Mouse (Mus musculus) midbrain, postnatal 0 days (tissue): Measurements from ENCODE around the gene Synpo2. TPM values are rescaled to one million over a fixed set of nuclear protein-coding genes. Genes with fewer than 3 reads are reported as not detected.
A peak's percentile ranks its signal among the peaks of the same experiment; 100 is the strongest.

ENCODE experiments used
- ATAC-seq: fragments of 200-750 bp; cut with Nextera tagmentation; 2 replicates; pipeline ENCODE4 v1.8.0; 2017; ENCODE audit warnings: moderate number of reproducible peaks, mild to moderate bottlenecking, moderate TSS enrichment, moderate library complexity; ENCODE audit not compliant: low FRiP score
- DNase-seq: peaks from one replicate; pipeline ENCODE4 v3.0.0-alpha.2; 2015; ENCODE audit warnings: low spot score
- H3K27ac ChIP-seq: fragments of 300-500 bp; sonication (generic); 2 replicates; pipeline ENCODE4 v1.5.1; 2014; ENCODE audit warnings: low read depth, mild to moderate bottlenecking, low read length, mixed read lengths
- H3K27me3 ChIP-seq: fragments of 300-500 bp; sonication (generic); 2 replicates; pipeline ENCODE4 v1.6.1; 2014; ENCODE audit warnings: low read length, control low read depth, mixed read lengths; ENCODE audit not compliant: insufficient read depth
- H3K36me3 ChIP-seq: fragments of 300-500 bp; sonication (generic); 2 replicates; pipeline ENCODE4 v1.6.1; 2014; ENCODE audit warnings: low read length, control low read depth, mixed read lengths; ENCODE audit not compliant: insufficient read depth
- H3K4me1 ChIP-seq: fragments of 300-500 bp; sonication (generic); 2 replicates; pipeline ENCODE4 v1.6.1; 2014; ENCODE audit warnings: mild to moderate bottlenecking, control low read depth, antibody characterized with exemption, low read length, mixed read lengths; ENCODE audit not compliant: insufficient read depth
- H3K4me2 ChIP-seq: fragments of 300-500 bp; sonication (generic); 2 replicates; pipeline ENCODE4 v1.6.1; 2014; ENCODE audit warnings: low read depth, mild to moderate bottlenecking, low read length, mixed read lengths; ENCODE audit not compliant: poor library complexity, severe bottlenecking
- H3K4me3 ChIP-seq: fragments of 300-500 bp; sonication (generic); 2 replicates; pipeline ENCODE4 v1.5.1; 2014; ENCODE audit warnings: low read depth, mild to moderate bottlenecking, low read length, moderate library complexity
- H3K9ac ChIP-seq: fragments of 300-500 bp; sonication (generic); replicated peaks from 2 replicates; pipeline ENCODE4 v1.6.1; 2014; ENCODE audit warnings: mild to moderate bottlenecking, low read length, moderate library complexity, mixed read lengths; ENCODE audit not compliant: poor library complexity, severe bottlenecking
- H3K9me3 ChIP-seq: fragments of 300-500 bp; sonication (generic); 2 replicates; pipeline ENCODE4 v1.6.1; 2016; ENCODE audit warnings: low read length, control low read depth
- CTCF ChIP-seq: IDR thresholded peaks from 2 replicates; pipeline ENCODE4 v1.5.1; 2016; ENCODE audit warnings: antibody characterized with exemption, mild to moderate bottlenecking
- WGBS: fragments of 180-500 bp; shearing (Covaris S2); extraction: QIAGEN DNeasy Blood & Tissue Kit; methylation state at CpG from one replicate; pipeline ENCODE4 v1.1.7; 2014; 5-methylcytosine and 5-hydroxymethylcytosine counted together
- polyA plus RNA-seq: library from polyadenylated mRNA; unstranded; fragments of >200 nt; fragmentation: Nextera tagmentation; extraction: Ambion mirVana; gene quantifications from 2 replicates; pipeline ENCODE4 v1.2.1, GENCODE M21; 2015
- total RNA-seq: library from RNA; depleted of rRNA; stranded (reverse); fragments of >200 nt; gene quantifications from 2 replicates; pipeline ENCODE4 v1.2.3, GENCODE M21; 2014

Synpo2 gene
- total and polyA plus RNA-seq, 2 experiments from 2014 or later = 1.8 to 2.9 TPM

DNA sequence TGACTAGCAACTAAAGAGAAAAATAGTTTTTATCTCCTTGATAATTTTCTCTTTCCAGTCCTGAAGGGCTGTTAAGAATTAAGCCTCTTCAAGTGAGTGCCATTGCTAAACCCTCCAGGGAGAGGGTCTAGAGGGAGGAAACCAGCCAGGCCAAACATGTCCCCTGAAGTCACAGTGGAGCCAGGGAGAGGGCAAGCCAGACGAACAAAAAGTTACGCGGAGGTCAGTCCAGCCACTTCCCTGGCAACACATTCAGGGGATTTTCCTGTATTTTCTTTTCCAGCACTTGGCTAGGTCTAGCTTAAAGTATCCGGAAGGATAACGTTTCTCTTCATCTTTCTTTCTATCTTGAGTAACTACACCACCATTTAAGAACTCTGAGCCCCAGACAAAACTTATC is 8.4 kb upstream of the Synpo2 start:
- TF ChIP-seq CTCF = no peak
- H3K9ac ChIP-seq = no peak overlapping the region
- no peaks in the 10 kb centered on the region for H3K36me3 ChIP-seq
- no peaks in the 10 kb centered on the region for H3K4me1 ChIP-seq
- H3K4me2 ChIP-seq = no peak overlapping the region
- H3K27ac ChIP-seq = no peak overlapping the region
- 60% methylated on average over 5 of the region's 5 CpGs for WGBS
- H3K27me3 ChIP-seq = no peaks in the 10 kb centered on the region
- DNase-seq = no peak
- H3K4me3 ChIP-seq = no peak overlapping the region
- no peaks in the 10 kb centered on the region for H3K9me3 ChIP-seq
- ATAC-seq = no peak

DNA sequence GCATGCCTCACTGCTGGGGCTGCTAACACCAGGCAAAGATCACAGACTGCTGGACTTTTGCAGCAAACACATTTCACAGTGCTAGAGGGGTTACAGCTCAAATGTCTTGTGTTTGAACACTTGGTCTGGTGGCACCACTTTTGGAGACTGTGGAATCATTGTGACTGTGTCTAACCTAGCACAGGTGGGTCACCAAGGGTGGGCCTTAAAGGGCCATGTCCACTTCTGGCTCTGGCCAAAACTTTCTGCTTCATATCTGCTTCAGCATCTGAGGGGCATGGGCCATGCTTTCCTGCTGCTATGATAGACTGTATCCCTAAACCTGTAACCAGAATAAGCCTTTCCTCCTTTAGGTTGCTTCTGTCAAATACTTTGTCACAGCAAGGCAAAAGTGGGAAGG is 1.5 kb upstream of the Synpo2 start:
- no peak overlapping the region for H3K9ac ChIP-seq
- no peaks in the 10 kb centered on the region for H3K27me3 ChIP-seq
- no peaks in the 10 kb centered on the region for H3K9me3 ChIP-seq
- no peak overlapping the region for H3K27ac ChIP-seq
- no peak overlapping the region for H3K4me3 ChIP-seq
- TF ChIP-seq CTCF = no peak
- ATAC-seq (no peak), DNase-seq (no peak)
- H3K36me3 ChIP-seq = no peaks in the 10 kb centered on the region
- 0 out of 2 replicates have a peak, but pooled peaks cover 2% of the 10 kb centered on the region for H3K4me1 ChIP-seq
- H3K4me2 ChIP-seq = no peak overlapping the region

DNA sequence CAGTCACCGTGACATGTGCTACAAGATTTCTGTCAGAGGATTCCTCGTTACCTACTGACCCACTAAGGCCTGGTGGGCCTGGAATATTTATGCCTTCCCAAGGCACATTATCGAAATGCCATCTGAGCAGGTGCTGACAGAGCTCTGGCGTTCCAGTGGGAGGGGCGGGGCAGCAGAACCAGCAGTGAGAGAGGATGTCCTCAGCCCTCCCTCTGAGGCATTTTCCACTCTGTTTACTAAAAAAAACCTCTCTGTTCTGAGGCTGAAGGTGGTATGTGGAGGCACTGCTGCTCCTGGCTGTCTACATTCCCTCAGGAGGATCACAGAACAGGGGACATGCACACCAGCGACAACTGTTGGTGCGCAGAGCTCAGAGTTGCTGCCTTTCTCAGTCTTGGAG is 1.1 kb upstream of the Synpo2 start:
- H3K27me3 ChIP-seq = no peaks in the 10 kb centered on the region
- no peaks in the 10 kb centered on the region for H3K9me3 ChIP-seq
- no peak overlapping the region for H3K4me2 ChIP-seq
- H3K27ac ChIP-seq = no peak overlapping the region
- 29% methylated on average over 7 of the region's 7 CpGs for WGBS
- no peak for ATAC-seq
- no peaks in the 10 kb centered on the region for H3K36me3 ChIP-seq
- H3K4me3 ChIP-seq = no peak overlapping the region
- no peak for TF ChIP-seq CTCF
- 0 out of 2 replicates have a peak, but pooled peaks cover 2% of the 10 kb centered on the region for H3K4me1 ChIP-seq
- no peak for DNase-seq
- no peak overlapping the region for H3K9ac ChIP-seq

GRCm38 (mm10) chr3:123235495-123235894 is 454 bp downstream of the Synpo2 start:
- ATAC-seq (no peak), DNase-seq (no peak)
- Histone ChIP-seq H3K27me3 (no peaks in the 10 kb centered on the region), H3K27ac (no peak overlapping the region), H3K9ac (peak overlapping the region; percentile 46), H3K4me1 (0 out of 2 replicates have a peak, but pooled peaks cover 2% of the 10 kb centered on the region), H3K4me2 (peak overlapping the region; percentile 72), H3K36me3 (no peaks in the 10 kb centered on the region), H3K4me3 (peak overlapping the region; percentile 46), H3K9me3 (no peaks in the 10 kb centered on the region)
- WGBS = 17% methylated on average over 7 of the region's 7 CpGs
- no peak for TF ChIP-seq CTCF

DNA sequence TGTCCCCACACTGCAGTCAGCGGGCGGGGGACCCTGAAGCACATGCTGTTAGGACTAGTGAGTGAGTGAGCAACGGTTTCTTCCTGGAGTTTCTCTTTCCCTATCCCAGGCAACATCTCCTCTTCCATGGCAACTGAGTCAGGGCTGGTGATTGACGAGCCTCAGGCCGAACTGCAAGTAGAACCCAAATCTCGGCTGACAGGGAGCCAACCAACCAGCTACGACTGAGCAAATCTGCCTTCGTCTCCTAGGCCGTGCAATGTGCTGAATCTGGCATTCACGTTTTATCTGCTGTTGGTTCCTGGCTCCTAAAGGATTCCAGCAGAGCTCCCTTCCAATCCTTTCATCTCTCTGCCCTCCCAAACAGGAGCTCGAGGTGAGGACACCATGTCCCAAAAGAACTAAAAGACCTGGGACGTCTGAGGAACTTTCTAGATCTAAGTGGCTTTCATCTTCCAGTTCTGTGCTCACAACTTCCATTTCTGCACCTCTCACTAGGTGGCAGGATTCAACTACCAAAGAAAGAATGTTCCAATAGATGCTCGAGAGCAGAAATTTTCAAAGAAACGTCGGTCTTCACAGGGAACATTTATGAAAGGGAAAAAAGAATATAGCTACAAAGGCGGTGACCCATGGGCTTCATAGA is 1.6 kb downstream of the Synpo2 start:
- Histone ChIP-seq H3K9ac (no peak overlapping the region), H3K4me1 (0 out of 2 replicates have a peak, but pooled peaks cover 2% of the 10 kb centered on the region), H3K4me2 (no peak overlapping the region), H3K36me3 (no peaks in the 10 kb centered on the region), H3K27ac (no peak overlapping the region), H3K4me3 (no peak overlapping the region), H3K27me3 (no peaks in the 10 kb centered on the region), H3K9me3 (no peaks in the 10 kb centered on the region)
- 40% methylated on average over 16 of the region's 16 CpGs for WGBS
- peak; percentile 72 for TF ChIP-seq CTCF
- no peak for ATAC-seq
- peak; percentile 59 for DNase-seq

- Histone ChIP-seq H3K27ac (no peak overlapping the region), H3K9me3 (no peaks in the 10 kb centered on the region), H3K4me2 (no peak overlapping the region), H3K4me3 (no peak overlapping the region), H3K36me3 (no peaks in the 10 kb centered on the region), H3K4me1 (0 out of 2 replicates have a peak, but pooled peaks cover 2% of the 10 kb centered on the region), H3K27me3 (no peaks in the 10 kb centered on the region), H3K9ac (no peak overlapping the region)
- ATAC-seq = no peak
- 73% methylated on average over 2 of the region's 2 CpGs for WGBS
- TF ChIP-seq CTCF = no peak
- DNase-seq = no peak
Observed at GRCm38 (mm10) chr3:123231639-123232038, 4.3 kb downstream of the Synpo2 start.
